Mouse (Mus musculus): ENCODE results near the gene Xpnpep3. TPM values are rescaled to one million over a fixed set of nuclear protein-coding genes. Genes with fewer than 3 reads are reported as not detected.

Xpnpep3 gene
- polyA plus RNA-seq, 1 experiment, result 0.75 TPM

DNA sequence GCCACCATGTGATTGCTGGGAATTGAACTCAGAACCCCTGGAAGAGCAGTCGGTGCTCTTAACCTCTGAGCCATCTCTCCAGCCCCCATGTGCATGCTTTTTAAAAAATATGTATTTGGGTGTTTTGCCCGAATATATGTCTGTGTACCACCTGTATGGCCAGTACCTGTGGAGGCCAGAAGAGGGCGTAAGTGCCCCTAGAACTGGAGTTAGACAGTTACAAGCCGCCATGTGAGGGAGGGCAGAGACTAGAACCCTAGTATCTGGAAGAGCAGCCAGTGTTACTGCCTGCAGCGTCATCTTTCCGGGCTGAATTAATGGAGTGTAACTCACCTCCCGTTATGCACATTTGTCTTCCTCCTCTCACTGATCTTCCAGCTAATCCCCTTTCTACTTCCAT is 61.6 kb downstream of the Xpnpep3 start:
- TF ChIP-seq GATA1 (IDR thresholded peaks at IDR 0.05; ENCODE audit: low read length), result no peak

DNA sequence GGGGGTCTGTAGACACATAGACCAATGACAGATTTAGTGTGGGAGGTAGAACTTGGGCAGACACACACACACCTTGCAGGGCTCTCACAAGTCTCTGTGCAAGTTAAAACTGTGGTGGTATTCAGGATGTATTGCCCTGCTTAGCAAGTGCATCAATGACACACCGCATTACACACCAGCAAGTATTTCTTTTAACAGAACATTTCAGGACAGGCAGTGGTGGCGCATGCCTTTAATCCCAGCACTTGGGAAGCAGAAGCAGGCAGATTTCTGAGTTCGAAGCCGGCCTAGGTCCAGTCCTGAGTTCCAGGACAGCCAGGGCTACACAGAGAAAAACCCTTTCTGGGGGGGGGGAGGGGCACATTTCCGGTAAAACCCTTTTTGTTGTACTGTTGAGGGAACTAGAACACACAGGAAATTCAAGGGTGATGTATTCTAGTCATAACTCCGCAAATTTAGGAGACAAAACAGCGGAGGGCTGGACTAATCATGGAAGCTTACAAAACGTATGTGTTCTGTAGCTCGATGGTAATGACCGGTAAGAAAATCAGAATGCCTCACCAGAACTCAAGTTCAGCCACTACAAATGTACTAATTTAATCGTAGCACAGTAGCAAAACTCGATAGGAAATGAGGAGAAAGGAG is 65.2 kb downstream of the Xpnpep3 start:
- no peak for TF ChIP-seq GATA1 (IDR thresholded peaks at IDR 0.05; ENCODE audit: low read length)

GRCm38 (mm10) chr15:81465901-81466737 is 66.2 kb downstream of the Xpnpep3 start, which contains the start of gene Rbx1:
Rbx1 (plus strand) TSS chr15:81466296.
- TF ChIP-seq GATA1 (IDR thresholded peaks at IDR 0.05; ENCODE audit: low read length), result no peak

DNA sequence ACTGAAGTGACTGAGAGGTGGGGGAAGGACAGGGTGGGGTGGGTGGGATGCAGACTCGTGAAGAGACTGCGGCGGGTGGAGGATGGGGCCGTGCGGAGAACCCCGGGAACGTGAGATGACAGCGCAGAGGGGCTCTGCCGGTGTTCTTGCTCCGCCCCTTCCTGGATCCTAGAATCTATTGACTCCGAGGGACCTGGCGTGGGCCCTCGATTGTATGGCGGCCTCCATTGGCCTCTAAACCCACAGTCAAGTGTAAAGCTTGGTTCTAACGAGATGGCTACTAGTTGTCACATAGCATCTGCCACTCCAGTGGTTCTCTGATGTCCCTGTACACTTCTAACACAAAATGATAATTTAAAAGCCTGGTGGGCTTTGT is 66.8 kb downstream of the Xpnpep3 start:
- TF ChIP-seq GATA1 (IDR thresholded peaks at IDR 0.05; ENCODE audit: low read length), result no peak

GRCm38 (mm10) chr15:81470735-81471134 is 70.8 kb downstream of the Xpnpep3 start:
- no peak for TF ChIP-seq GATA1 (IDR thresholded peaks at IDR 0.05; ENCODE audit: low read length)

GRCm38 (mm10) chr15:81472256-81472655 is 72.3 kb downstream of the Xpnpep3 start:
- TF ChIP-seq GATA1 (IDR thresholded peaks at IDR 0.05; ENCODE audit: low read length), result no peak

GRCm38 (mm10) chr15:81475654-81476053 is 75.7 kb downstream of the Xpnpep3 start:
- TF ChIP-seq GATA1 (IDR thresholded peaks at IDR 0.05; ENCODE audit: low read length), result no peak

DNA sequence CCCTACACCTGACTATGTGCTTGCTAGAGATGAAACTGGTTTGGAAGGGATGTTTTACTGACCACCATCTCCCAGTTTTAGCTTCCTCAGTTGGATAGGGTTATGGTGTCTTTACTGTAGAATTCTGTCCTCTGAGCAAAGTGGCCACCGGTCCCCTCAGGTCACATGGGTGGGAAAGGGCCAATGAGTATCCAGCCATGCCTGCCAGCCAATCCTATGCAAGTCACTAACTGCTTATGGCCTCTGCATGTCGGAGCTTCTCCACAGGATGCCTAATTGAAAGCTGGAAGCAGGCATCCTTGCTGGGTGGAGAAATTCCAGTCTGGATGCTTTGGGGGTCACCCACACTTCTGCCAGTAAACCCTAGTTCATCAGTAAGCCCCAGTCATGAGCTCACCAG is 76.7 kb downstream of the Xpnpep3 start:
- TF ChIP-seq GATA1 (IDR thresholded peaks at IDR 0.05; ENCODE audit: low read length), result no peak

- TF ChIP-seq GATA1 (IDR thresholded peaks at IDR 0.05; ENCODE audit: low read length), result no peak
Measured at GRCm38 (mm10) chr15:81479446-81480213, 79.7 kb downstream of the Xpnpep3 start.

- TF ChIP-seq GATA1 (IDR thresholded peaks at IDR 0.05; ENCODE audit: low read length), result no peak
Measured at GRCm38 (mm10) chr15:81480977-81481379, 81.0 kb downstream of the Xpnpep3 start.

DNA sequence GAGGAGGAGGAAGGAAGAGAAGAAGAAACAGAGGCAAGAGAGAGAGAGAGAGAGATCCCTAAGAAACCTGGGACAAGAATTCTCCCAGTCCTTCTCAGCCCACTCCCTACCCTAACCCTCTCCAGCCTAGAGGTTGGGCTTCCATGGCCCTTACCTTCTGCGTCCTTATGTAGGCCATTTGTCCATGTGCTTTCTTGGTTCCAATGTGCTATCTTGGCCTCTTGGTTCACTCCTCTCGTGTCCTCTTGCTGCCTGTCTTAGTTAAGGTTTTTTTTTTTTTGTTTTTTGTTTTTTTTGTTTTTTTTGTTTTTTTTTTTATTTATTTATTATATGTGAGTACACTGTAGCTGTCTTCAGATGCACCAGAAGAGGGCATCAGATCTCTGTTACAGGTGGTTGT is 83.0 kb downstream of the Xpnpep3 start:
- TF ChIP-seq GATA1 (IDR thresholded peaks at IDR 0.05; ENCODE audit: low read length), result no peak

DNA sequence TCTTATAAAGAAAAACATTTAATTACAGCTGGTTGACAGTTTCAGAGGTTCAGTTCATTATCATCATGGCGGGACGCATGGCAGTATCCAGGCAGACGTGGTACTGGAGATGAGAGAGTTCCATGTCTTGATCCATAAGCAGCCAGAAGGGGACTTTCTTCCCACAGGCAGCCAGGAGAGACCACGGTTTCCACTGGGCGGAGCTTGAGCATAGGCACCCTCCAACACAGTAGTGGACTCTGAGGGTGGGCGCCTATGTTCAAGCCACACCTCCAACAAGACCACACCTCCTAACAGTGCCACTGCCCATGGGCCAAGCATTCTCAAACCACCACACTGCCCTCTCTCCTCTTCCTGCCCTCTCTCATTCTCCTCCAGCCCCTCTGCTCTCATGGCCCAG is 83.8 kb downstream of the Xpnpep3 start:
- TF ChIP-seq GATA1 (IDR thresholded peaks at IDR 0.05; ENCODE audit: low read length), result no peak

DNA sequence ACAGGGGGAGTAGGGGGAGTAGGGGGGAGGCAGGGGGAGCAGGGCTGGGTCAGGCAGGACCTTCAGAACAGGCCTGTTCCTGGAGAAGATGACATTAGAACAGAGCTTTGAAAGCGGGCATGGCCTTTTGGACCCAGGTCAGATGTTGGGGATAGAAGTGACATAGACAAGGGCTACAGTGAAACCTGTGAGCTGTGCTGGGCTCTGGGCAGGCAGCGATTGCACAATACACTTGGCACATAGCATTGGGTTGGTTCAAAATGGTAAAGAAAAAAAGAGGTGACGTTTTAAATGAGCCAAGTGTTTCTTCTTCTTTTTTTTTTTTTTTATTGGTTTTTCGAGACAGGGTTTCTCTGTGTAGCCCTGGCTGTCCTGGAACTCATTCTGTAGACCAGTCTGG is 85.5 kb downstream of the Xpnpep3 start:
- no peak for TF ChIP-seq GATA1 (IDR thresholded peaks at IDR 0.05; ENCODE audit: low read length)

DNA sequence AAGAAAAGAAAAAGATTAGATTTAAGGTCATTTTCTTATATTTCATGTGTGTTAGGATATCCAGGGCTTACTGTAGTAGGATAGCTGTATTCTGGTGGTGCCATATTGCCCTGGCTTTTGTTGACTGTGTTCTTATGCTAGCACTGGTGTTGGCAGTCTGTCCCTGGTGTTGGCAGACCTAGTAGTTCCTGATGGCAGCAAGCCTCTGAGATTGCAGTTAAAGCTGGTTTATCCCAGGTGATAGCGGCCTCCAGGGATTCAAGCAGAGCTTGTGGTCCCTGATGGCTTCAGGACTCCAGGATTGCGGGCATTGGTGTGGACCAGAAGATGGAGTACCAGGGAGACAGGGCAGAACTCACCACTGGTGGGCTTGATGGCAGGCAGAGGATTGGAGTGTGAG is 103.5 kb downstream of the Xpnpep3 start:
- no peak for TF ChIP-seq GATA1 (IDR thresholded peaks at IDR 0.05; ENCODE audit: low read length)

DNA sequence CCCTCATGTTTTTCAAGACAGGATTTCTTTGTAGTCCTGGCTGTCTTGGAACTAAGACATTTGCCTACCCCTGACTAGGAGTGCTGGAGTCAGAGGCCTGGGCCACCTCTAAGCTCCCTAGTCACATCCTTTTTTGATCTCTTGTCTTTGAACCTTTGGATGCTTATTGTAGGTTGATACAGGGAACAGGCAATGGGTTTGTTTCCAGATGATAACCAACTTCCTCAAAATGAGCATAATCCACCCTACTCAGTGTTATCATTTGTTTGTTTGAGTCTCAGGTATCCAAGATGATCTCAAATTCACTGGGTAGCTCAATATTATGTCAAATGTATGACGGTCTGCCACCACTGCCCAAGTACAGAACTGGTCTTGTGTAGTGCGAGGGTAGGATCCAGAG is 104.1 kb downstream of the Xpnpep3 start:
- TF ChIP-seq GATA1 (IDR thresholded peaks at IDR 0.05; ENCODE audit: low read length), result no peak

Other genes starting within 250 kb of the Xpnpep3 start
- gene Mrtfa, start 209.4 kb upstream of the Xpnpep3 start, polyA plus RNA-seq (2012), result 17.3 and 17.8 TPM in 2 replicates
- not detected in 2 replicates for gene Mchr1, start 164.6 kb upstream of the Xpnpep3 start, polyA plus RNA-seq (2012)
- 1.1 and 1.7 TPM in 2 replicates for gene Slc25a17, start 39.3 kb upstream of the Xpnpep3 start, polyA plus RNA-seq (2012)
- gene St13, start 61 bp upstream of the Xpnpep3 start, polyA plus RNA-seq (2012), result 387 and 432 TPM in 2 replicates
- not detected in 2 replicates for gene Dnajb7, start 8.2 kb downstream of the Xpnpep3 start, polyA plus RNA-seq (2012)
- 18.6 and 63.0 TPM in 2 replicates for gene Rbx1, start 66.2 kb downstream of the Xpnpep3 start, polyA plus RNA-seq (2012)
- 26.2 and 28.9 TPM in 2 replicates for gene Ep300, start 185.2 kb downstream of the Xpnpep3 start, polyA plus RNA-seq (2012)

Measured in G1E-ER4 (cell line).